Mouse (Mus musculus) T-helper 2 cell (primary cell): Measurements from ENCODE around the gene Mtmr11.

ENCODE experiments used
- in situ Hi-C: fragments of 300-600 bp; cut with MboI, MseI; formaldehyde crosslinking; loops from one replicate; pipeline ENCODE4 v1.15.1; 2025; ENCODE audit warnings: high pct_unique_total_duplicates

Mtmr11 gene

GRCm38 (mm10) chr3:96161869-96162840 lies at the start of gene Mtmr11:
Gene Mtmr11, plus strand, starts transcription at chr3:96162004.
- in situ Hi-C loops: no loop called here

- in situ Hi-C loops: no loop called here
These were observed 48.6 kb upstream of the Mtmr11 start for GRCm38 (mm10) chr3:96113251-96113650.

GRCm38 (mm10) chr3:96118142-96118541 lies 43.7 kb upstream of the Mtmr11 start:
- in situ Hi-C loops: no loop called here

GRCm38 (mm10) chr3:96118702-96119101 lies 43.1 kb upstream of the Mtmr11 start:
- in situ Hi-C loops: no loop called here

- in situ Hi-C loops: no loop called here
These were observed 37.6 kb upstream of the Mtmr11 start for GRCm38 (mm10) chr3:96124235-96124634.

GRCm38 (mm10) chr3:96128128-96128527 lies 33.7 kb upstream of the Mtmr11 start:
- in situ Hi-C loops: loop anchor here (5.0 kb wide), 1 partner anchor 41 kb away; no protein-coding TSS in a partner anchor

GRCm38 (mm10) chr3:96132478-96132877 lies 29.3 kb upstream of the Mtmr11 start:
- in situ Hi-C loops: no loop called here

GRCm38 (mm10) chr3:96133327-96133905 lies 28.4 kb upstream of the Mtmr11 start:
- in situ Hi-C loops: no loop called here

GRCm38 (mm10) chr3:96135011-96135410 lies 26.8 kb upstream of the Mtmr11 start:
- in situ Hi-C loops: no loop called here

GRCm38 (mm10) chr3:96147950-96148349 lies 13.9 kb upstream of the Mtmr11 start:
- in situ Hi-C loops: no loop called here

- in situ Hi-C loops: no loop called here
These were observed 10.0 kb upstream of the Mtmr11 start for GRCm38 (mm10) chr3:96151836-96152235.

- in situ Hi-C loops: no loop called here
These were observed 9.2 kb upstream of the Mtmr11 start for GRCm38 (mm10) chr3:96152611-96153010.

- in situ Hi-C loops: no loop called here
These were observed 6.3 kb upstream of the Mtmr11 start for GRCm38 (mm10) chr3:96155501-96155900.

- in situ Hi-C loops: no loop called here
These were observed 2.0 kb upstream of the Mtmr11 start for GRCm38 (mm10) chr3:96159820-96160219.

GRCm38 (mm10) chr3:96160222-96160802 lies 1.5 kb upstream of the Mtmr11 start:
- in situ Hi-C loops: no loop called here

- in situ Hi-C loops: no loop called here
These were observed 844 bp upstream of the Mtmr11 start for GRCm38 (mm10) chr3:96160803-96161516.

GRCm38 (mm10) chr3:96163040-96163439 lies 1.2 kb downstream of the Mtmr11 start:
- in situ Hi-C loops: no loop called here

GRCm38 (mm10) chr3:96168466-96169158 lies 6.8 kb downstream of the Mtmr11 start:
- in situ Hi-C loops: no loop called here

- in situ Hi-C loops: loop anchor here (10.0 kb wide), 1 partner anchor 645 kb away; no protein-coding TSS in a partner anchor
These were observed 8.5 kb downstream of the Mtmr11 start for GRCm38 (mm10) chr3:96170276-96170675.

- in situ Hi-C loops: loop anchor here (10.0 kb wide), 1 partner anchor 644 kb away; no protein-coding TSS in a partner anchor
These were observed 9.3 kb downstream of the Mtmr11 start for GRCm38 (mm10) chr3:96170976-96171545.
